Mouse (Mus musculus) mouse trophoblast stem cell (cell line): ENCODE results near the gene Ikzf1.

Experiments
- in situ Hi-C, 2 experiments: fragments of 300-500 bp; cut with MseI, MboI; formaldehyde crosslinking; loops; 2 replicates in 1 of 2; 3 replicates in 1 of 2; pipeline ENCODE4 v1.15.1; 2025

The Ikzf1 gene

DNA sequence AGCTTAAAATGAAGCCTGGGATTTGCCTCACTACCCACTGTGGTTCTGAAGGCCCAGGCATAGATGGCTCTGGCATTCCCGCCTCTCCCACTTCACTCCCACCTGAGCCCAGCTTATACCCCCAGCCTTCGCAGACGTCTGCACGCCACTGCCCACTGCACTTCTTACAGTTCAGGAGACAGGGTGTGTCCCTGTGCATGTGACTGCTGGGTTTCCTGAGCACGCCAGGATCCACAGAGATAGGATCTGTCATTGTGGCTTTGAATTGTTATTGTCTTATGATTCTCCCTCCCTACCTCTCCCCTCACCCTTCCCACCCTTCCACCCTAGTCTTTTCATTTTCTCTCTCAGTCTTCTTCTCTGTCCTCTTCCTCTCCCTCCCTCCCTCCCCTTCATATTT lies 34.9 kb downstream of the Ikzf1 start:
- in situ Hi-C loops = no loop called here

- in situ Hi-C loops = no loop called here
Observed at GRCm38 (mm10) chr11:11725252-11725875, 40.6 kb downstream of the Ikzf1 start.

DNA sequence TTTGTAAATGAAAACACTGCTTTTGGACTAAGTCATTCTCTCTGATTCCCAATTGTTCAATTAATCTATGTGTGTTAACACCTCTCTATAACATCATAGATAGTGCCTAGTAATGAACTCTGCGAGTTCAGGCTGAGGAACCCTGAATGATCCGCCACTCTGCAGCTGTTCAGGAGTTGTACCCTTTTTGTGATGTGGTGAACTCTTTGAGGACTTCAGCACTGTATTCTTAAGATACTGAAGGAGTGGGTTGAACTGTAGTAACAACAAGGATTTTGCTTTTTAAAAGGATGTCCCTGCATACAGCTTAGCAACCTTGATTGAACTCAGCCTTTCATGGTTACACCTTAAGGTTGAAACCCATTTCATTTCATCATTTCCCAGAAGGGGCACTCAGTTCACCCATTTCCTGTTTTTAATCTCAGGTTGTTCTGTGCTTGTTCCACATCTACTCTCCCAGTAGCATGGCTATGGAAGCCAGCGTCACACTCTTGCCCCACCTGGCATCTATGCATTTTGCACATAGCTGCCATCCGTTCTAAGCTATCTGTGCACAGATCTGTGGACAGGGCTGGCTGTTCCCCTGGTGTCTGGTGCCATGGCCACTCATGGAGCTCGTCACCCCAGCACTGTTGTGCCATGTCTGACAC lies 41.2 kb downstream of the Ikzf1 start:
- in situ Hi-C loops = no loop called here

GRCm38 (mm10) chr11:11726807-11727276 lies 42.0 kb downstream of the Ikzf1 start:
- in situ Hi-C loops = no loop called here

DNA sequence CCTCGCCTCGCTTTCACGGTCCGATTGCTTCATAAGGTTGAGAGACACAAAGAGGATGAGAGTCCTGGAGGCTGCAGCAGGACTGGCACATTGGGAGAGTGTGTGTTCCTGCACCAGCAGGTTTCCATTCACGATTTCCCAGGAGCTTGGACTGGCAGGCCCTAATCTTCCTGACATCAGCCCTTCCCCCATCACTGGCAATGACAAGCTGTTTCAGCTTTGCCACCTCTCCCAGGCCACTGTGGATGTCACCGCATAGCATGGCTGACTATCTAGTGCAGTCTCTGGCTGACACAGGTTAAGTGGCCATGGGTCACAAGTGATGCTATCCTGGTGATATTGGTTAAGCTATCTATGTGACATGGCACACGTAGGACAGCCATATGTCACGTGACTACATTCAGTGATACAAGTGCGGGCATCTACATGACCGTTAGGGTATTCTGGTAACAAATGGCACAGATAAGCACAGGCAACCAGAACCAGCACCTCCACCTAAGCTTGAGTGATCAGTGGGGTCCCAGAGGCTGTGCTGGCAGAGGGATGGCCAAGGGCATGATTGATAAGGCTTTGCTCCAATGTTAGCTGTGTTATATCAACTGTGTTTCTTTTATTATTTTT lies 43.2 kb downstream of the Ikzf1 start:
- in situ Hi-C loops = no loop called here

GRCm38 (mm10) chr11:11729216-11729615 lies 44.4 kb downstream of the Ikzf1 start:
- in situ Hi-C loops = no loop called here

GRCm38 (mm10) chr11:11730062-11730461 lies 45.3 kb downstream of the Ikzf1 start:
- in situ Hi-C loops = no loop called here

DNA sequence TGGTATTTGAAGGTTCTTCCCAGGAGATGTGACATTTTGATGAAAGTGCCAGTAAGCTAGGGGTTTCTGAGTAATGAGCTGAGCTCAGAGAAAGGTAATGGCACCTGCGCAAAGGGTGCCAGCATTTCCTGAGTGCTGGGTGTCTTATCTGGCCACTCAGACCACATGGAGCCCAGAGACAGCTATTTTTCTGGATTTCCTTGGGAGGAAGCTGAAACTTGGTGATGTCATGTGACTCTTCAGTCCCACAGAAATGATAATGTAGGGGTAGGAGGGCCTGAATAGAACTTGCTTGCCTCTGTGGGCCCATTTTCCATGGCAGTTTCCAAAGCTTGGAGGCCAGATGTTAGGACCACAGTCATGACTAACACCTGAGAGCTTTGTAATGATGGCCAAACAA lies 46.9 kb downstream of the Ikzf1 start:
- in situ Hi-C loops = no loop called here

- in situ Hi-C loops = no loop called here
Observed at GRCm38 (mm10) chr11:11732972-11733770, 48.4 kb downstream of the Ikzf1 start.

- in situ Hi-C loops = no loop called here
Observed at GRCm38 (mm10) chr11:11735155-11735554, 50.4 kb downstream of the Ikzf1 start.

DNA sequence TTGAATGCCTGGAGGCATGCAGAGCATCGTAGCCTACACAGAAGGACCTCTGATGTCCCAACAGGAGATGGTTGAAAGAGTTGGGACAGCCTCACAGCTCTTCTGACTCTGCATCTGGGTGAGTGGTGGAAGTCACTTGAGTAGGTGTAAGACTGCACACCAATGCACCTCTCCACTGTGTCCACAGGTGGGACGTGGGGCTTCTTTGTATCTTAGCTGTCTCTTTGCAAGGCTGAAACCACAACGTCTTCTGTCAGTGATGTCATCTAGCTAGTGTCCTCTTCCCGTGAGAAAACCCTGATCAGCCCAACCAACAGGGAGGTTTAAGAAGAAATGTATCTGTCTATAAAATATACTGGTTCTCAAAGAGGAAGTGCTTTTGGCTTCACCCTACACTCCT lies 52.1 kb downstream of the Ikzf1 start:
- in situ Hi-C loops = no loop called here

GRCm38 (mm10) chr11:11737562-11737961 lies 52.8 kb downstream of the Ikzf1 start:
- in situ Hi-C loops = no loop called here

DNA sequence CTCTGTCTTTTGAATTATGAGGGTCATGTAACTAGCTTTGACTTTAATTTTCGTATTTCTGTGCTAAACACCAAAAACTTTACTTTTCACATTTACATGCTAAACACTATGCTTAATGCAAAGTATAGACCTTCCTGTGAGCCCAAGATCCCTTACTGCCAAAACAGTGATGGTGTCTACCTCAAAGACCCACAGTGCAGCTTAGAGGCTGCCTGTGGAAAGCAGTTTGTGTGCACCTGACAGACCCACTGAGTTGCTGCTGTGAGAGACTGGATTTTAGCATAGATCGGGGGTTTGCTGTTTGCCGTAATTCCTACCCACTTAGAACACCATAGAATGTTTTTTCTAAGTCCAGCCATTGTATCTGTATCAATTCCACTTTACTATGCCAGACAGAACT lies 54.3 kb downstream of the Ikzf1 start:
- in situ Hi-C loops = no loop called here

- in situ Hi-C loops = loop anchor here (5.0 kb wide), 3 partner anchors 183 to 283 kb away; no protein-coding TSS in a partner anchor
Observed at GRCm38 (mm10) chr11:11740603-11741002, 55.8 kb downstream of the Ikzf1 start.

GRCm38 (mm10) chr11:11741574-11741973 lies 56.8 kb downstream of the Ikzf1 start:
- in situ Hi-C loops = loop anchor here (5.0 kb wide), 3 partner anchors 184 to 284 kb away; no protein-coding TSS in a partner anchor

GRCm38 (mm10) chr11:11742626-11743025 lies 57.8 kb downstream of the Ikzf1 start:
- in situ Hi-C loops = loop anchor here (5.0 kb wide), 3 partner anchors 185 to 285 kb away; no protein-coding TSS in a partner anchor

DNA sequence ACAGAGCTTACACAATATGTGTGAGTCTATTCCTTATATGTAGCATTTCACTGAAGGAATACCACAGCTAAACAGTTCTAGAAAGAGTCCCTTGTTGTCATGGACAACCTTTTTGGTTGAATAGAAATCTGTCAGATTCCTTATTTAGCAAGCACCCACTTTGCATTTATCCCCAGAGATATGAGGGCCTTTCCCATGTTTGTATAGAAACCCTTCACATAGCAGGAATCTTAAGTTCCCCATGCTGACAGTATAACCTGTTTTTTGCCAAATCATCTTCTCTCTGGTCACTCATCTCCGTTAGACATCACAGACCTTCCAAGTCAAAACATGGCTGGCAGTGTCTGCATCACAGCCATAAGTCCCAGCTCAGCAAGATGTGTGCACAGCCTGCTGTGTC lies 59.4 kb downstream of the Ikzf1 start:
- in situ Hi-C loops = loop anchor here (5.0 kb wide), 3 partner anchors 187 to 287 kb away; no protein-coding TSS in a partner anchor

- in situ Hi-C loops = no loop called here
Observed at GRCm38 (mm10) chr11:11751091-11751490, 66.3 kb downstream of the Ikzf1 start.

DNA sequence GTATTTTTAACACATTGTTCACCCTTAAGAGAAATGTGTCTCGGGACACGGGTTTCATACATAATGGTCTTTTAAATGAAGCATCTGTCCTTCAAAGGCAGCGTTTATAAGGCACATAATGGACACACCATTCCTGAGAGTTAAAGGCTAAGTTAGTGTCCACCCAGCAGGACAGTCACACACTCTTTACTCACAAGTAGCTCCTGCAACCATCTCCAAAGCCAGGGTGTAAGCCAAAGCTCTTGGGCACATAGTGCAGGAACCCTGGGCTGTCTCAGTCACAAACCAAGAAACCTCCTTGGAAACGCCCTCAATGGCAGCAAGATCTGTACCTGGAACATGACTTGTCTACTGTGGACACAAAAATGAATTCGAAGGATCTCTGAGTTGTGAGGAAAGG lies 68.1 kb downstream of the Ikzf1 start:
- in situ Hi-C loops = no loop called here

DNA sequence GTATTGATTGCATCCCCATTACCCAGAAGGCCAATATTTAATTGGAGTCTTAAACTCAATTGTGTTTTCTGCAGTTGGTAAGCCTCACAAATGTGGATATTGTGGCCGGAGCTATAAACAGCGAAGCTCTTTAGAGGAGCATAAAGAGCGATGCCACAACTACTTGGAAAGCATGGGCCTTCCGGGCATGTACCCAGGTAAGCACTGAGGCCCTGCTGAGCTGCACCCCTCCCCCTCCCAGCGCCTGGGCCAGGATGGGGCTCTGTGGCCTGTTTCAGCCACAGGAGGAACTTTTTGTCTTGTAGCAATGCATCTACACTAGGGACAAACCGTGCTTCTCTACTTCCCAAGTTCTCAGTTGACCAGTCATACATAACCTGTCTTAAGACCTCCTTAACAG lies 73.3 kb downstream of the Ikzf1 start:
- in situ Hi-C loops = no loop called here

- in situ Hi-C loops = no loop called here
Observed at GRCm38 (mm10) chr11:11758883-11759282, 74.1 kb downstream of the Ikzf1 start.

DNA sequence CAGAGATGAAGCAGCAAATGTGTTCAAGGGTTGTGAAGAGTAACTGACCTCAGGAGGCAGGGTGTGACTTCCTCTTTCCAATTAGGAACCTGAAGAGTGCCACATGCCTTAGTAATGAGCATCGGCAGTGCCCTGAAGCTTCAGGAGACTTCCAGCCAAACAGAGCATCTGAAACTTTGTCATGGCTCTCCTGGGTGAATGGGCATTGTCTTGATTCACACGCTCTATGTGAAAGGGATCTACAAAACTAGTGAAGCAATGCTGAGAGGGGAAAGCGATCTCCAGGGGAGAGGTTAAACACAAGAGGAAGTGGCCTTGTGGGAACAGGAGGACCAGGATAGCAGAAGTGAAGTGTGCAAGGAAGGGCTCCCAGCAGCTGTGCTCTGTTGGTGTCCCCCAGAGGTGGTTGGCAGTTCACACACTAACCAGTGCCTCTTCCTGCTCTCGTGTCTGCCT lies 78.4 kb downstream of the Ikzf1 start:
- in situ Hi-C loops = no loop called here
